Mouse (Mus musculus): ENCODE data around the gene Gbx2. TPM values are rescaled to one million over a fixed set of nuclear protein-coding genes. Genes with fewer than 3 reads are reported as not detected.

Gbx2 gene
- total RNA-seq, 2 experiments from 2014 or later: not detected

DNA sequence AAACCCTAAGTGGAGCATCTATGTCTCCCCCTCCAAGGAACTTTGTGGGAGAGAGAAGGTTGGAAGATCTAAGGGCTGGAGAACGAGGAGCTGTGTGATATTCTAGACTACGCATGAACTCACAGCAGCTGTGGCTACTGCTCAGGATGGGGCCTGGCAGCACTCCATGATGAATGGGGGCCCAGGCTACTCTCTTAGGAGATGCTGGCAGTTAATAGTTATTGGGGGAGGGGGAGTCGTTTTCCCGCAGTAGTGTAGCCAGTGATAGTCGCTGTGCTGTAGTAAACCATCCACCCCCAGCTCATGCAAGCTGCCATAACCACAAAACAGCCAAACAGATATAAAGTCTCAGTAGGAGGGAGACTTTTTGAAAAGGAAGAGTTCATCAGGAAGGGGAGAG, 18.6 kb downstream of the Gbx2 start:
- DNase-seq (ENCODE audit: low spot score in 2 of 2): no peak

DNA sequence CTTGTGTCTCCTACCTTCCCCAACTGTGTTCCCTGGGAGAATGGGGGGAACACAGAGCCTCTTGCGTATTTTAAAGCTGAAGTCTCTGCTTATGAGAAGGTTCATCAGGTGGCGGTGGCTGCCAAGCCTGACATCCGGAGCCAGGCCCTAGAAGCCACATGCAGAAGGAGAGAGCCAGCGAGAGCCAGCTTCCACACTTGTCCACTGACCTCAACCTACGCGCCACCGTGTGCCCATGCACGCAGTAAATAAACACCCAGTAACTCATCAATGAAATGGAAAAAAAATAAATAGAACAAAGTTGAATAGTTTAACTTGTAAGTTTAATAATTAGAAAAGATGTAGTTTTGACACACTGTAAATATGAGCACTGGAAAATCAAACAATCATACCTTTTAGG, 21.2 kb downstream of the Gbx2 start:
- DNase-seq (ENCODE audit: low spot score in 2 of 2): no peak

DNA sequence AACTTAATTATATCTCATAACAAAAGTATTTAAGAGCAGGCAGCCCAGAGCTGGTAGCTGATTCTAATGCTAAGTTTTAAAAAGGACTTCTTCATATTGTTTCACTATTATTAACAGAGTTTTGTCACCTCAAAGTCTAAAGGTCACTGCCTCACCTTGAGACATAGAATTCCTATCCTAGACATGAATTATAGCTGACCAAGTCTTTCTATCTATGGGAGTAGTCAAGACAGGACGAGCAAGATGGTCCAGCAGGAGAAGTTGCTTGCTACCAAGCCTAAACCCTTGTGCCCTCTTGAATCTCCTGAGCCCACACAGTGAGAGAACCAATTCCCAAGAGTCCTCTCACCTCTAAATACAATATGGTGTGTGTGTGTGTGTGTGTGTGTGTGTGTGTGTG, 28.3 kb downstream of the Gbx2 start:
- no peak for DNase-seq (ENCODE audit: low spot score in 2 of 2)

DNA sequence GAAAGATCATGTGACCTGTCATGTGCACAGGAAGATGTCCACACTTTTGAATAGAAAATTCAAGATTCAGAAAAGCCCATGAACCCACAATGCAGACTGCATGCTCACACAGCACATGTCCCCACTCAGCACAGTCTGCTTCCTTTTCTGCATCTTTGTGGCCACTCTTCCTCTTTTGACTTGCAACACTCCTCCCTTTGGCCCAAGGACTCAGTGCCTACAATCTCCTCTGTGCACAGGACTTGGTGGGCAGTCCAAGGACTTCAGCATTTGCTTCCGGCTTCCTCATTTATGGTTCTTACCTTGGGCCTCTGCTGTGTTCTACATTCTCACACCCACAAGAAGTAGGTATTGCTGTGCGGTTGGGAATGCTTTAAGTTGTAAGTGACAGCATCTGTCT, 28.7 kb downstream of the Gbx2 start:
- no peak for DNase-seq (ENCODE audit: low spot score in 2 of 2)

DNA sequence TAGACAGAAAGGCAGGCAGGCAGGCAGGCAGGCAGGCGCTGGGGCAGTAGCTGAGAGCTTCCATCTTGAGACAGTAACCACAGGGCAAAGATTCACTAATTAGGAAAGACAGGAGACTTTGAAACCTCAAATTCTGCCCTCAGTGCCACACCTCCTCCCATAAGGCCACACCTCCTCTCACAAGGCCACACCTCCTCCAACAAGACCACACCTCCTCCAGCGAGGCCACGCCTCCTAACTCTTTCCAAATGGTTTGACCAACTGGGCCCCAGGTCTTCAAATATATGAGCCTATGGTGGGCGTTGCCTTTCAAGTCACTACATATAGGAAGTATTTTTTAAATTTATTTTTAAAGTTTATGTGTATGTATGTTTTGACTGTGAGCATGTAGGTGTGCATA, 29.6 kb downstream of the Gbx2 start:
- DNase-seq (ENCODE audit: low spot score in 2 of 2): no peak

DNA sequence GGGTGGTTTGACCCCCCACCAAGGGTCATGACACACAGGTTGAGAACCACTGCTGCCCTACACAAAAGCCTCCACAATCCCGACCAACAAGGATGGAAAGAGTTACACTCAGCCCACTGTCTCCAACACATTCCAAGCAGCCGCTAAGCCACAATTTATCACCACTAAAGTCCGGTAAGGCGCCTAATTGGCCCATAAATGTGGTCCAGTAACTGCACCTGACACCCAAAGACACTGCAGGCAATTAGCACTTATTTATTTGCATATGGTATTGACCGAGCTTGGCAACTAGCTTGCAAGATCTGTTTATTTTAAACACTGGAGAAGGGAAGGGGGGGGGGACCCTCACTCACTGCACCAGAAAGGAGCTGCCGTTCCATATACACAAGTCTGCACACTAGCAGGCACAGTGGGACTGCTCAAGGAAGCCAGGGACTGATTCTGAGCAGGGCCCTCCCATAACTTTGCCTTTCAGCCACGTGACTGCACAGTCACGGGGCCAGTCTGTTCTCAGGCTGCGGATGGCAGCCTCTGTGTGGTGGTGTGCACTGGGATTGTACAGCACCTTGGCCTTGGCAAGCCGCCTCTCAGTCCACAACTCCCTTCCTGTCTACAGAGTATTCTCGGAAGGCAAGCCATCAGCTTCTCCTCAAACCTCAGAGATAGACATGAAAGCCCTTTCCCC, 31.1 kb downstream of the Gbx2 start:
- no peak for DNase-seq (ENCODE audit: low spot score in 2 of 2)

DNA sequence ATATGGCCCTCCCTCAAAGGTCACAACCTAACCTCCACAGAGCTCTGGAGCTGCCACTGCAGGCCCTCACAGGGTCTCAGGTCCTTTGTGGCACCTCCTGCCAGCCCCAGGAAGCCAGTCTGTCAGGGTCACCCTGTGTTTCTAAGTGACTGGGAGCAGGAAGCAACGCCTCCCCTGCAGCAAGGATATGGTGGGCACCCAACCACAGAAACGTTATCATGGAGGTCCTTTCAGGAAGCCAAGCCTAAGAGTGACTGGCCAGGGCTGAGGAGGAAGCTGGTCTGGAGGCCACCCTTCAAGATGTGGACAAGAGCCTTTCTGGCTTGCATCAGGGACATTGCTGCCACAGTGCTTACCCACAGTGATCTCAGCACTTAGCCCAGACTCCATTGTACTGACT, 31.9 kb downstream of the Gbx2 start:
- no peak for DNase-seq (ENCODE audit: low spot score in 2 of 2)

DNA sequence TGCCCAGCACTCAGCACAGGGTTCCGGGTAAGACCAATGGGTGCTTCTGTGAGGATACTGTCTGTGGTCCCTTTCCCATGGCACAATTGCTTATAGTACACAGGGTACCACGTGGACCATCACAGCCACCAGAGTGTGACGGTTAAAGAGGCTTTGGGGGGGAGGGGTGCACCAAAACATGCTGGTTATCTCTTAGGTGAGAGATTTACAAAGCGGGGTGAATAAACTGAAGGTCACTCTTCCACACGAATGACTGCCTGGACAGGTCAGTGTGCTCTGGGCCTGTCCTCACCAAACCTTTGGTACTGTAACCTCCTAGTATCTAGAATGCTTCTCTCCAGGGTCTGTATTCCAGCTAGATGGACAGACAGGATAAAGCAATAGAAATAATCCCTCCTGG, 35.2 kb downstream of the Gbx2 start:
- no peak for DNase-seq (ENCODE audit: low spot score in 2 of 2)

DNA sequence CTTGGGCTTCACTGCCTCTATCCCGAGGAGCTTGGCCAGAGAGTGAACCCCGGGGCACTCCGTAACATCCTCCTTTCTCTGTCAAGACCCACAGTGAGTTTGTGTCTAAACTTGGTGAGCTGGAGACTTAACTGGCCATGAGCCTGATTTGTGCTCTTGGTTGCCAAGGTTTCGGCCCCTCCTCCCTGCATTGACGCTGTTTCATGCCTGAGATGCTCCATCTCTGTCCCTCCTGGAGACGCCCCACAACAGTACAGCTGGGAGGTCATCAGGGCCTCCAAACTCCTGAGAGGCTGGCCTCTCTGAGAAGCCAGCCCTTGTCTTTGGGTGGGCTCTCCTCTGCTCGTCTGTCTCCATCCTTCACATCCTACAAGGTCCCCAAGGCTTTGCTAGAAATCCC, 38.7 kb downstream of the Gbx2 start:
- no peak for DNase-seq (ENCODE audit: low spot score in 2 of 2)

DNA sequence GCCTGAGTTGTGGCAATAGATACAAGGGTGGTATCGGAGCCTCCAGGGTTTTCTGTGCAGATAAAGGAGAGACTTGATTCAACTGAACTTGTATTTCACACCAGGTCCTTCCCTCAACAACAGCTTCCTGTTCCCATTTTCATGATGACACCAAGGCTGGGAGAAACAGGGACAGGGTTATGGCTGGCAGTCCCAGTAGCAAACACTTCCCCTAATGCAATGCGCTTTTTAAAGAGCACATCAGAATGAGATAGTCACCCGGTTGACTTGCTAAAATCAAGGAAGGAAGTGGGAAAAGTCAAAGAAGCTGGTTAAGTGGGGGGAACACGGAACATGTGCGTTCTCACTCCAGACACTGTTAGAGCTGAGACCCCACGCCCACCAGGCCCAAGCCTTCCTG, 39.6 kb downstream of the Gbx2 start:
- no peak for DNase-seq (ENCODE audit: low spot score in 2 of 2)

DNA sequence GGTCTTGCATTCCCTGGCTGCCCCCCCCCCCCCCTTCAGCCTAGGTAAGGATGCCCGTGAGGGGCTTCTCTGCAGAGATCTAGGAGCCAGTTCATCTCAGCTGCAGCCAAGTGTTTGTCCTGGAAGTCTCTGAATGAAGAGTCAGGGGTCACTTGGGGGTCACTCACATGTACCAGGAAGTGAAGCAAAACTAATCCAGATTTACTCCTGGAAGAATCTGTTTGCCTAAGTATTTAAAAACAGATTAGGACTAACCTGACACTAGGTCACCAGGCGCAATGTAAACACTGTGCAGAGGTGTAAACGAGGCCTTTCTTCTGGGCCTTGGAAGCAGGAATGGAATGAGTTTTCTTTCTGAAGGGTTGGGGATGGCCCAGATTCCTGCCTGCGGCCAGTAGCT, 45.3 kb downstream of the Gbx2 start:
- DNase-seq (ENCODE audit: low spot score in 2 of 2): no peak

DNA sequence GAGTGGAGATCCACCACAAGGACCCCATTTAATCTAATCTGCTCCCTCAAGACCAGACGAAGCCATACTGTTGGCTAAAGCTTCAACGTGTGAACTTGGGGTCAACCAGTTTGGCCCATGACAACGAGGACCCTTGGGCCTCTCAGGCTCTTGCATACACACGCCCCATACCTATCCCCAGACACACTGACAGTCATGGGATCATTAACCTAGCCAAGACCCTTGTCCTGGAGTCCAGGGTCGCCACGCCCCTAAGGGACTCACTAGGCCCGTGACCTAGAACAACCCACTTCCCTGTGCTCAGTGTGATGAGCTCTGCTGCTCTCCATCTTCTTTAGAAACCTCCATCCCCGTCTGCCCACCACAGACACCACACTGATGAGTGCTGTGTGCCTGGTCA, 46.6 kb downstream of the Gbx2 start:
- DNase-seq (ENCODE audit: low spot score in 2 of 2): no peak

DNA sequence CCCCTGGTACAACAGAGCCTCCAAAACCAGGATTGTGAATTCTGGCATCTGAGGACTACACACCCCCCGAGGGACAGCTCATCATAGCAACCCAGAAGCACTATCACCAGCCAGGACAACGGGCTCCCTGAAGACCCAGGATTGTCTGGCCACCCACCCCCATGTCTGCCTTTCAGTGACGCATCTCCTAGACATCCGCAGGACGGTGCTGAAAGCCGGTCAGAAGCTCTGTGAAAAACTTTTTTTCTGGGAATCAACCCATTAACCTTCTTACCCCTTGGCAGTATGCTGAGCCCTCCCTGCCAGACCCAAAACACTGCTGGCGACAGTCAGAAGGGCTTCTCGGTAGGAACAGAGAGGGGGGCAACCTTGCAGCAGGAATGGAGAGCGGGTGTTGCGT, 50.1 kb downstream of the Gbx2 start:
- no peak for DNase-seq (ENCODE audit: low spot score in 2 of 2)

DNA sequence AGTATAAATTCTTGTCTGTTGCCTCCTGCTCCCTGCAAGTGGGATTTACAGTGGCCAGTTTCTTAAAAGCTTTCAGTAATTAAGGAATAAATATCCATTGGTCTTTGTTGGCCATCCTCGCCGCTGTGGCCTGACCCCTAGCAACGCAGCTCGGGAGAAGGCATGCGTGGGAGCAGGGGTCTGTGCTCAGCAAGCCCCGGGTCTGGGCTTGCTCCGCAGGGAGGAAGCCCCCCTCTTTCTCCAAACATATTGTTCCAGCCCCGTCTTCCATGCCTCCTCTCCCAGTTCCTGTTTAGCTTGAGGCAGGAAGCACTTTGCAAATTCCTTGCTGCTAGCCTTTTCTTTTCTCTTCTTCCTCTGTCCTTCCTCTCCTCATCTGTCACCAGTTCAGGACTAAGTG, 50.8 kb downstream of the Gbx2 start:
- DNase-seq (ENCODE audit: low spot score in 2 of 2): no peak

DNA sequence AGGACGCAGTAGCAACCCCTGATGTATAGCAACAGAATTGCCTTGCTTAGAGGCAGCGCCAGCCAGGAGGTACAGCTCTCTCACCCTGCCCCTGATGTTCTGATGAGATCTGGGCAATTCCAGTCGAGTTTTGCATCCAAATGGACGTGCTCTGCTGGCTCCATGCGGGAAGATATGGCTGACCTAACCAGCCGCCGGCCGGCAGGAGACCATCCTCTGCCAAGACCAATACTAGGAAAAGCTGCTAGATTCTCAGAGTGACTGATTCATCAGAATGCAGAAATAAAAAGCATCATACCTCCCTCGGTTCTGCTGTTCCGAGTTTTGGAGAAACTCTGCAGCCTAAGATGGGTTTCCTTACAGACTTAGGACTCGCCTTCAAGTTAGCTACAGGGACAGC, 52.5 kb downstream of the Gbx2 start:
- DNase-seq (ENCODE audit: low spot score in 2 of 2): no peak

Other genes starting within 250 kb of the Gbx2 start
- 10 to 100 TPM in 1 of 2 experiments, 1 to 10 TPM in 1; 8.6 to 10.7 TPM for gene Asb18, start 83.5 kb upstream of the Gbx2 start, total RNA-seq (2021)
- gene Iqca, start 222.2 kb upstream of the Gbx2 start, total RNA-seq (2021): not detected

Data from gastrocnemius, postnatal 4 days (tissue).